In the genomic region with DNA sequence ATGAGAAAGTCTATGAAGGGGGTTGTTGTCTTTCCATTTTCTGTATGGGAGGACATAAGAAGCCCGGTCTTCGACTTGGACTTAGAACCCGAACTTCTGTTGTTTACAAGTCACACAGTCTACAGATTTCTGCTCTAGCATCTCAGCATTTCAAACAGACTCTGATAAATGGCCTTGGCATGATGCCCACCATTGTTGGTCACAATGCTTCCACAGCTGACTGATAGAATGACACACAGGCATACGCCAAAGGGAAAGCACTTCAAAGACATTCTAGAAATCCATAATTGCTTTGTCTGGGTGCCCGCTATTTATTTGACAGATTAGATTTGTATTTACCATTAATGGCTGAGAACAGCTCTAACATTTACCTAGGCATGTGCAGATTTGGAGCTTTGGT, we compare ENCODE assay signal across 19 mouse cellular contexts.
DNase-seq lines count a peak whose midpoint lies in the region; ATAC-seq and TF ChIP-seq lines count a peak whose summit lies in the region.
"Had no signal": no experiment of that assay in that cellular context is flagged by ENCODE, and none has a peak within 500 bp of the region (broad histone marks: within the 10 kb centered on the region; RNA-seq: fewer than 3 reads in every experiment).

No protein-coding gene starts in this region.

- TF ChIP-seq EP300 in heart, postnatal 0 days (IDR thresholded peaks at IDR 0.05; ENCODE audit: low read depth): no peak
- no peak for TF ChIP-seq EP300 in stomach, postnatal 0 days (optimal IDR thresholded peaks at IDR 0.05)

- no peaks in the 10 kb centered on the region for H3K27me3 ChIP-seq in heart, postnatal 0 days (ENCODE audit: control insufficient read depth, insufficient read depth, low read length)
- H3K27me3 ChIP-seq in stomach, postnatal 0 days (ENCODE audit: control insufficient read depth, insufficient read depth, low read length): no peaks in the 10 kb centered on the region
- H3K27me3 ChIP-seq: embryonic facial prominence, embryonic 15.5 days; limb, embryonic 13.5 days; midbrain, embryonic 15.5 days had no signal

- no peak overlapping the region for H3K9ac ChIP-seq in heart, postnatal 0 days (replicated peaks; ENCODE audit: low read depth, low read length)
- no peak overlapping the region for H3K9ac ChIP-seq in stomach, postnatal 0 days (ENCODE audit: low read length)
- H3K9ac ChIP-seq: embryonic facial prominence, embryonic 15.5 days; limb, embryonic 13.5 days; liver, embryonic 15.5 days; midbrain, embryonic 15.5 days had no signal

- TF ChIP-seq CTCF in heart, postnatal 0 days (IDR thresholded peaks at IDR 0.05; ENCODE audit: low read depth): no peak
- no peak for TF ChIP-seq CTCF in stomach, postnatal 0 days (IDR thresholded peaks at IDR 0.05; ENCODE audit: low read depth)

- intact Hi-C loops in heart, postnatal 25 days (cut with DNase I): no loop called here

- no peak overlapping the region for H3K4me3 ChIP-seq in heart, postnatal 0 days (ENCODE audit: low read depth, low read length)
- no peak overlapping the region for H3K4me3 ChIP-seq in stomach, postnatal 0 days (ENCODE audit: low read depth, low read length)
- H3K4me3 ChIP-seq: embryonic facial prominence, embryonic 15.5 days; forebrain, embryonic 10.5 days; gastrocnemius, adult 2 months; limb, embryonic 13.5 days; liver, embryonic 15.5 days; midbrain, embryonic 15.5 days had no signal

- no peaks in the 10 kb centered on the region for H3K36me3 ChIP-seq in heart, postnatal 0 days (replicated peaks; ENCODE audit: control insufficient read depth, insufficient read depth, low read length)
- H3K36me3 ChIP-seq in stomach, postnatal 0 days (ENCODE audit: control insufficient read depth, insufficient read depth, low read length): no peaks in the 10 kb centered on the region
- H3K36me3 ChIP-seq: embryonic facial prominence, embryonic 15.5 days; forebrain, embryonic 10.5 days; limb, embryonic 13.5 days; liver, embryonic 15.5 days; midbrain, embryonic 15.5 days had no signal

- no peak overlapping the region for H3K4me2 ChIP-seq in heart, postnatal 0 days (ENCODE audit: low read depth, low read length)
- no peak overlapping the region for H3K4me2 ChIP-seq in stomach, postnatal 0 days (replicated peaks; ENCODE audit: low read depth)
- H3K4me2 ChIP-seq: embryonic facial prominence, embryonic 15.5 days; limb, embryonic 13.5 days; liver, embryonic 15.5 days; midbrain, embryonic 15.5 days had no signal

- no peak for ATAC-seq in heart, postnatal 0 days (ENCODE audit: insufficient read depth, low read depth)
- peak; percentile 26; the same call in 1 of the 2 replicates for ATAC-seq in stomach, postnatal 0 days (ENCODE audit: low FRiP score, low TSS enrichment)
- ATAC-seq: midbrain, embryonic 15.5 days had no signal

- no peaks in the 10 kb centered on the region for H3K9me3 ChIP-seq in heart, postnatal 0 days (replicated peaks; ENCODE audit: control insufficient read depth, low read length)
- no peaks in the 10 kb centered on the region for H3K9me3 ChIP-seq in stomach, postnatal 0 days (ENCODE audit: control insufficient read depth, low read length)
- H3K9me3 ChIP-seq: embryonic facial prominence, embryonic 15.5 days; forebrain, embryonic 10.5 days; limb, embryonic 13.5 days; liver, embryonic 15.5 days; midbrain, embryonic 15.5 days had no signal

- WGBS in heart, postnatal 0 days: 56% methylated on average over 5 of the region's 5 CpGs
- WGBS in stomach, postnatal 0 days: 33% methylated on average over 5 of the region's 5 CpGs

- no peaks in the 10 kb centered on the region for H3K4me1 ChIP-seq in heart, postnatal 0 days (ENCODE audit: control insufficient read depth, insufficient read depth)
- H3K4me1 ChIP-seq in stomach, postnatal 0 days (replicated peaks; ENCODE audit: control insufficient read depth, insufficient read depth): no peaks in the 10 kb centered on the region
- H3K4me1 ChIP-seq: embryonic facial prominence, embryonic 15.5 days; limb, embryonic 13.5 days; liver, embryonic 15.5 days; midbrain, embryonic 15.5 days had no signal

- DNase-seq in heart, postnatal 0 days (ENCODE audit: low spot score): peak; percentile 8
- DNase-seq in heart, postnatal 25 days (ENCODE audit: low spot score): no peak
- DNase-seq in kidney, postnatal 25 days: peak; percentile 43 to 53
- DNase-seq in kidney, adult 18-20 months: no peak
- DNase-seq in testis, postnatal 10 days (ENCODE audit: low spot score): peak; percentile 44
- no peak for DNase-seq in testis, postnatal 14 days (ENCODE audit: low spot score)
- DNase-seq in stomach, postnatal 0 days (ENCODE audit: low spot score): peak; percentile 51
- DNase-seq in layer of hippocampus, postnatal 14 days (ENCODE audit: low spot score in 2 of 2): no peak
- DNase-seq: cerebellum, adult 9-10 months; gastrocnemius, adult 2 months; heart, adult 11 months; right cerebral cortex, postnatal 25 days; thymus, postnatal 4 days had no signal

- H3K27ac ChIP-seq in heart, postnatal 0 days (ENCODE audit: low read depth): no peak overlapping the region
- no peak overlapping the region for H3K27ac ChIP-seq in stomach, postnatal 0 days (replicated peaks)
- H3K27ac ChIP-seq: embryonic facial prominence, embryonic 15.5 days; forebrain, embryonic 10.5 days; gastrocnemius, adult 2 months; kidney, postnatal 0 days; limb, embryonic 13.5 days; liver, embryonic 15.5 days; midbrain, embryonic 15.5 days had no signal

Comparison
In these comparisons a context has a peak if more than half of its experiments do, and no peak if none do; other contexts are left out.
1. DNase-seq: peak in heart, postnatal 0 days (single experiment), kidney, postnatal 25 days (2 of 2), testis, postnatal 10 days (single experiment) and stomach, postnatal 0 days (single experiment); none in heart, postnatal 25 days (single experiment), kidney, adult 18-20 months (single experiment), testis, postnatal 14 days (single experiment) and layer of hippocampus, postnatal 14 days (0 of 2).